Mouse (Mus musculus): ENCODE results near the gene Lbx2.

Gene Lbx2

DNA sequence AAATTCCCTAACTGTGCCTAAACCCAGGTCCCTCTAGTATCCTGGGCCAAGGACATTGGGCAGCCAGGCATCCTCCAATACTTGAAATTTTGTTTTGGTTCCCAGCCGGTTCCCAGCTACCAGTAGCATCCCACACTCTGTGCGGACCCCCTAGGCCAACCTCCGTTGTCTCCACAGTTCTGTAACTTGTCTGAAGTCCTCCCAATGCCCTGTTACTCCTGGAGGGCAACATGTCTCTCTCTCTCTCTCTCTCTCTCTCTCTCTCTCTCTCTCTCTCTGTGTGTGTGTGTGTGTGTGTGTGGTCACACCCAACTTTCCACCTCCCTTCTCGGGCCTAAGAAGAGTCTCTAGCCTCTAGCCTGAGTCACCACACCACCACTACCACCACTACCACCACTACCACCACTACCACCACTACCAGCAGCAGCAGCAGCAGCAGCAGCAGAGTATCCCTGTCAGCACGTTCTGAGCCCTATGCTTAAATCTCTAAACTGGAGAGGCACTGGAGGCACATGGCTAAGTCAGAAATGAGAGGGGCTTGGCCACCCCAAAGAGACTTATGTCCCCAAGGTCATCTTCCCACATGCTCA lies 50.2 kb downstream of the Lbx2 start:
- no peak for DNase-seq

DNA sequence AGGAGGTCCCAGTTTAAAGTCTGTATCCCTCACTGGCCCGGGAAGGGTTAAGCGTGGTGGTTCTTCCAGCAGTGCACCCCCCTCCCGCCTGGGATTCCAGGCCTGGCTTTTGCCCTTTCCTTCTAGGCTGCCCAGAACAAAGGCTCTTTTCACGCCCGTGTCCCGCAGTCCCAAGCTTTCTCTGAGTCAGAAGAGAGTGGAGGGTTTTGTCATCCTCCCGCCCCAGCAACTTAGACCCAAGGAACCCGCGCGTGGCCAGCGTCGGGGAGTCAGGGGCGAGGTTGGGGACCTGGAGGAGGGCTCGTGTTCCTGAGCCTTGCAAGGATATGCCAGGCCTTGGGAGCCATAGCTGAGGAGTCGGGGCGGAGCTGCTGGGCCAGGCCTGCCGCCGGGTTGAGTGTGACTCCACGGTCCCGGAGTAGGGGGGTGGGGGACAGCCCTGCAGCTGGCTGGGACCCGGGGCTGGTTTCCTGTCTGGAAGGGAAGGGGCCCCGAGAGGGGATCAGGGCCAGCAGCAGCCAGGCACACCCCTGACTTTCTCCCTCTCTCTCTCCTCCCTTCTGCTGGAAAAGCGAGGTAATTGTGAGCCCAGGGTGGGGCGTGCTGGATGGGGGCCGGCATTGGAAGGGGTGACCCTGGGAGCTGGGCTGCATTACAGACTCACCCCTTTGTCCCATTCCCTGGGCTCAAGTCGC lies 50.9 kb downstream of the Lbx2 start:
- DNase-seq: peak; percentile 61

DNA sequence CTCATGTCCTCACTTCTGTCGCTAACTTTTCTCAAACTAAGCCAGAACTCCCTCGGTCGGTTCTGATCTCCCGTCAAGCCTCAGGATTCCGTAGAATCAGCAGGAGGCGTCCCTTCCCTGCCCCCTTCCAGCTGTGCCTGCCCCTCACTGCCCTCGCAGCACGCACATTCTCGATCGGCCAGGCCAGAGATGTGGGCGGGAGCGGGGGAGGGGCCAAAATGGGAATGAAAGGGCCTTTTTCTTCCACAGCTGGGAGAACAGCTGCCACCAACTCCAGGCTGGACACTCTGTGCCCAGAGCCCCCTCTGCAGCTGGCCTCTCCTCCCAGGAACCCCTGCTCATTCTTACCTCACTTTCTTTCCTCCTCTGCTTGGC lies 51.4 kb downstream of the Lbx2 start:
- DNase-seq: peak; percentile 93

Measured in lung, postnatal 36 days (tissue).